Mouse (Mus musculus) gastrocnemius, adult 2 months (tissue): ENCODE data around the gene Hemk1. TPM values are rescaled to one million over a fixed set of nuclear protein-coding genes. Genes with fewer than 3 reads are reported as not detected.

Experiments
- DNase-seq: peaks from one replicate; pipeline ENCODE4 v3.0.0; 2022
- H3K27ac ChIP-seq: fragments of 200-600 bp; 2 replicates; pipeline ENCODE4 v1.8.1; 2022; ENCODE audit warnings: mild to moderate bottlenecking
- H3K4me3 ChIP-seq: fragments of 200-600 bp; 2 replicates; pipeline ENCODE4 v1.8.1; 2022; ENCODE audit warnings: mild to moderate bottlenecking, moderate library complexity
- CTCF ChIP-seq: fragments of 200-600 bp; IDR thresholded peaks from 2 replicates; pipeline ENCODE4 v1.8.1; 2022; ENCODE audit warnings: antibody characterized with exemption, mild to moderate bottlenecking, moderate library complexity
- intact Hi-C: fragments of 180-260 bp; cut with DNase I; formaldehyde crosslinking; loops from one replicate; pipeline ENCODE4 v1.15.1; 2025
- total RNA-seq, 2 experiments: library from RNA; stranded (reverse); gene quantifications; 2 replicates each; pipeline ENCODE4 v1.2.3; 2021

Hemk1 gene
- total RNA-seq, 2 experiments from 2014 or later = 11.6 to 14.4 TPM

- intact Hi-C loops = loop anchor here (10.0 kb wide), 1 partner anchor 455 kb away; the partner anchor contains the start of gene Dcaf1
- peak; percentile 83 for DNase-seq
- Histone ChIP-seq H3K4me3 (peak overlapping the region; percentile 56), H3K27ac (peak overlapping the region; percentile 82)
- TF ChIP-seq CTCF = no peak
These were observed 58.5 kb downstream of the Hemk1 start for GRCm38 (mm10) chr9:107279378-107280321.

GRCm38 (mm10) chr9:107278527-107279377, 59.4 kb downstream of the Hemk1 start:
- intact Hi-C loops = no loop called here

GRCm38 (mm10) chr9:107278126-107278525, 60.0 kb downstream of the Hemk1 start:
- intact Hi-C loops = no loop called here
- peak; percentile 28 for DNase-seq
- peak overlapping the region; percentile 82 for H3K27ac ChIP-seq
- peak; percentile 30; the same call in 1 of the 2 replicates for TF ChIP-seq CTCF
- no peak overlapping the region for H3K4me3 ChIP-seq

More at GRCm38 (mm10) chr9:107278527-107279377, 59.4 kb downstream of the Hemk1 start:
- DNase-seq = peak; percentile 71
- Histone ChIP-seq H3K4me3 (peak overlapping the region; percentile 56; the same call in 1 of the 2 replicates), H3K27ac (peak overlapping the region; percentile 82)
- no peak for TF ChIP-seq CTCF

GRCm38 (mm10) chr9:107277603-107278002, 60.5 kb downstream of the Hemk1 start:
- H3K4me3 ChIP-seq = no peak overlapping the region
- peak overlapping the region; percentile 82 for H3K27ac ChIP-seq
- intact Hi-C loops = no loop called here
- no peak for TF ChIP-seq CTCF
- DNase-seq = peak; percentile 45

Other genes with a start within 250 kb of the Hemk1 start
- gene Dock3, start 106.4 kb downstream of the Hemk1 start, total RNA-seq = not detected
- 10 to 100 TPM; 32.6 to 48.1 TPM for gene Mapkapk3, start 48.5 kb downstream of the Hemk1 start, total RNA-seq
- gene Cish, start 42.3 kb downstream of the Hemk1 start, total RNA-seq = 100 to 1,000 TPM in 1 of 2 experiments, 10 to 100 TPM in 1; 25.7 to 113 TPM
- gene 6430571L13Rik, start 2.3 kb upstream of the Hemk1 start, total RNA-seq = 10 to 100 TPM; 37.9 to 49.6 TPM
- under 1 TPM; 0.28 to 0.73 TPM for gene Cacna2d2, start 61.3 kb upstream of the Hemk1 start, total RNA-seq
- 10 to 100 TPM; 16.6 to 17.3 TPM for gene Tmem115, start 195.6 kb upstream of the Hemk1 start, total RNA-seq
- 1 to 10 TPM; 3.1 TPM for gene Cyb561d2, start 203.8 kb upstream of the Hemk1 start, total RNA-seq
- gene Nprl2, start 203.9 kb upstream of the Hemk1 start, total RNA-seq = 10 to 100 TPM in 1 of 2 experiments, 1 to 10 TPM in 1; 9.7 to 11.5 TPM
- gene Zmynd10, start 208.9 kb upstream of the Hemk1 start, total RNA-seq = under 1 TPM in 1 of 2 experiments, not detected in 1; 0.53 TPM
- gene Rassf1, start 213.2 kb upstream of the Hemk1 start, total RNA-seq = 10 to 100 TPM; 14.0 to 14.3 TPM
- gene Tusc2, start 224.9 kb upstream of the Hemk1 start, total RNA-seq = 10 to 100 TPM; 35.6 to 35.7 TPM
- gene Hyal2, start 229.6 kb upstream of the Hemk1 start, total RNA-seq = 10 to 100 TPM; 11.3 to 19.9 TPM
- gene Hyal1, start 238.6 kb upstream of the Hemk1 start, total RNA-seq = 1 to 10 TPM; 1.6 to 2.4 TPM
- 10 to 100 TPM; 11.8 to 14.7 TPM for gene Naa80, start 240.5 kb upstream of the Hemk1 start, total RNA-seq
- under 1 TPM; 0.22 to 0.33 TPM for gene Hyal3, start 242.5 kb upstream of the Hemk1 start, total RNA-seq
- 10 to 100 TPM; 48.5 to 50.4 TPM for gene Ifrd2, start 249.3 kb upstream of the Hemk1 start, total RNA-seq